Mouse (Mus musculus) kidney, postnatal 36 days (tissue): ENCODE measurements around the gene Tk2.

Experiments used
- DNase-seq, 2 experiments: peaks; one replicate each; pipeline ENCODE4 v3.0.0; 2021 to 2022; ENCODE audit warnings: mixed read lengths in 2 of 2

The Tk2 gene

GRCm38 (mm10) chr8:104219079-104219478, 29.3 kb downstream of the Tk2 start:
- peak in 1 of 2 experiments; percentile 61 for DNase-seq

- DNase-seq, result no peak
These were observed 30.8 kb downstream of the Tk2 start for GRCm38 (mm10) chr8:104217601-104218000.

DNA sequence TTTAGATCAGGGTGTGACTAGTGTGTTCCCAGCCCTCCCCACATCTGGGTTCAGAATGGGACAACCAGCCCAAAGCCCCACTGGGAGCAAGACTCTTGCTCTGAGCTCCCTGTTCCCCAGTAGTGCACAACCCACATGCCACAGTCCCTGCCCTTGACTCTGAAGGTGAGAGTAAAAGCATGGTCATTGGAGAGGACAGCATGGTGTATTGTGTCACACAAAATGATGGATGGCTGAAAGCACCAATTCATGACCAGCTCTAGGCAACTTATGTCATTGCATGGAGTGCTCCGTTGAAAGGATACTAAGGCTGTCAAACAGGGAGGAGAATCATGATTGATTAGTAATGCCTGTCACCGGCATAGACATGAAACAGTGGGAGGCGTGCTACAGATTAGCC, 43.1 kb downstream of the Tk2 start:
- DNase-seq, result no peak

DNA sequence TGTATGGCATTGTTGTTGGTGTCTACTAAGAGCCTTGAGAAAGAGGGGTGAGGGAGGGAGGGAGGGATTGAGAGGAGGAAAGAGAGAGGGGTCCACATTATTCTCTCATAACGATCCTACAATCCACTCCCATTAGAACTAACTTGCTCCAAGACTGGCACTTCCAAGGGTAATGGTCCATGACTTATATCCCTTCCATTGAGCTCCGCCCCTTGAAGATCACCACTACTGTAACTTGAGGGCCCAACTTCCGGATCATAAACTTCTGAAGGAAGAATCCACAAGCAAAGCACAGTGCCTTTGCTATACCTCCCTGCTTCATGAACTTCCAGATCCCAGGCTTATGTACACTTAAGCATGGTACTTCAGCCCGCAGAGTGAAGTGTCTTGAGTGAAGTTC, 46.0 kb downstream of the Tk2 start:
- no peak for DNase-seq

DNA sequence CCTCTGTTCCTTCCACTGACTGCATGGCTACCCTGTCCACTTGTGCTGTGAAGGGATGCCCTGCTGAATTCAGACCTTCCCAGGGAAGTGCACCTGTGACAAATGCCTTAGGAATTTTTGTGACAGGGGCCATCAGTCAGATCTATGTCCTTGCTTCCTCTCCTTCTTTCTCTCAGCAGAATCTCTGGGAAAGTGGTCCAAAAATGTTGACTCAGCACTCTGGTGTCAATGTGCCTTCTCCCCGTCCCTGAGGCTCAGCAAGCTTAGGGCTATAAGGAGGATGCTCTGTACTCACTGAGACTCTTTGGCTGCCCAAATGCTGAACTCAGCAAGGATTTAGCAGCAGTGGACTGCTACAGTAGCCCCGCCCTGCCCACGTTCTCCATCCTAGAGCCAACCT, 46.7 kb downstream of the Tk2 start:
- no peak for DNase-seq

DNA sequence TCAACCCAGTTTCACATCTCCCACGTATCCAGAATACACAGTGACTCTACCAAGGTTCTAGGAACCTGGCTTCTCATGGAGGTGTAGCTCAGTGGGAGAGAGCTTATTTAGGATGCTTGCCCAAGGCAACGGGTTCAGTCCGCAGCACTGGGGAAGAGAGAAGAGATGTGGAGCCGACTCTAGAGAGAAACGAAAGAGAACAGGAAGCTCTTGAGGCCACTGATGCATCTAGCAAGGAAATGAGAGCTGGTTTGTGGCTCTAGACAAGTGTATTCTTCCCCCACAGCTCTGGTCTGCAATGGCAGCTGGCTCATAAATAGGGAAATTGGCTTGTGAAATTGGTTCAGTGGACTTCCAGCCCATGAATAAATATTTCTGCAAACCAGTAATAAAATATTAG, 48.6 kb downstream of the Tk2 start:
- DNase-seq, result no peak

GRCm38 (mm10) chr8:104191496-104191895, 56.9 kb downstream of the Tk2 start:
- DNase-seq, result no peak

DNA sequence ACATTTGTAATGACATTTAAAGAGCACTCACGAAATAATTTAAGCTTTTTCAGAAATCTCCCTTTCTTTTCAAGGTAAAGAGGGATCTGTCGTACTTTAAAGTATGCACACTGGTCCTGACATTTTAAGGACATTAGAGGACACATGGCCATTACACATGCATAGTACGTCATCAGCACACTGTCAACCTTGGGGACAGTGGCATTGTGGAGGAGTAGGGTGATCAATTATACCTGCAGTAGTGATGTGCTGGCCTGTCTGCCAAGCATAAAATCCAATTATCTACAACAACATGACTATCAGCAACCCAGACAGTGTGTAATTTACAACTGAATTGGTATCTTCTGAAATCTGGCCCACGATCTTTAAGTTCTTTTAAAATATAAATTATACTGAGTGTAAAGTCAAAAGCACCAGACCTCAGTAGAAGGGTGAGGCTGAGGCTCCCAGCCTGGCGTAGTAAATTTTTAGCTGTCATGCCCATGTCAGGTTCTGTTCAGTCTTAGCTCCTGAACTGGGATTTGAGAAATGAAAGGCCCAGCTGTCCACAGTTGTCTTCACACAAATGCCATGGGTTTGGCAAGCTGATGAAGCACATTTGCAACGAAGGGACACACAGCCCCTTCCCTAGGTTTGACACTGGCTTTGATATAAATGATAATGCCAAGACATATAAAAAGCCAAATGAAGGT, 57.4 kb downstream of the Tk2 start:
- DNase-seq, result no peak

DNA sequence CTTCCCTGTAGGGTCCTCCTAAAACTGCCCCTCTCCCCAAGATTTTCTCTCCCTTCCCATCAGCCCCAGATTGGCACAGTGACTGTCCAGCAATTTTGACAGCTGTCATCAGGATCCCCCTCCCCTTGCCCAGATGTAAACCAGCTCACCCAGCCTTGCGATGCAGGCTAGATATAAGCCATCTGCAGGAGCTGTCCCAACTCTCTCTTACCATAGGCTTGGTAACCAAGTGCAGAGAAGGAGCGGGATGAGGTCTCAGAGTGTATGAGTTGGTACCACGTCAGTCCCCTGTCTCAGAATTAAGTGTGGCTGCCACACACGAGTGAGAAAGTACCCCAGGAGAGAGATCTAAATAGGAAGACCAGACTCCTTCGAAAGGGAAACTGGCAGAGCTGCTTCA, 59.9 kb downstream of the Tk2 start:
- DNase-seq, result no peak

GRCm38 (mm10) chr8:104187622-104188021, 60.7 kb downstream of the Tk2 start:
- DNase-seq, result no peak

- no peak for DNase-seq
These were observed 61.5 kb downstream of the Tk2 start for GRCm38 (mm10) chr8:104186827-104187226.

DNA sequence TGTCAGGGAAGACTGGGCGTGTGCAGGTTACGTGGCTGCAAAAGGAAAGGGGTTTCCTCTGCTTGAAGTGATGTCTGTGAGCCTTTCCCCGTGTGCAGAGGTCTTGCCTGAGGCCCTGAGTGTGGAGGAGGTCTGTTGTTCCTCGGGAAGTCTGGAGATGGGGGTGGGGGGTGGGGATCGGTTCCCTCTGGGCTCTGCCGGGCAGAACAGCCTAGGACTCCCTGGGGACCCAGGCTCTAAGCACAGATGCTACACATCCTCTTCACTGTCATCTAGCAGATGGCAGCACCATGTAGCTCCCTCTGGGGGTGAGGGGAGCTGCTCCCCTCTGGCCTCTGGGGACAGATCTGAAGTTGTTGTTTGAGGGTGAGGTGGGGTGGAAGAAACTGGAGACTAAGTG, 63.5 kb downstream of the Tk2 start:
- no peak for DNase-seq

DNA sequence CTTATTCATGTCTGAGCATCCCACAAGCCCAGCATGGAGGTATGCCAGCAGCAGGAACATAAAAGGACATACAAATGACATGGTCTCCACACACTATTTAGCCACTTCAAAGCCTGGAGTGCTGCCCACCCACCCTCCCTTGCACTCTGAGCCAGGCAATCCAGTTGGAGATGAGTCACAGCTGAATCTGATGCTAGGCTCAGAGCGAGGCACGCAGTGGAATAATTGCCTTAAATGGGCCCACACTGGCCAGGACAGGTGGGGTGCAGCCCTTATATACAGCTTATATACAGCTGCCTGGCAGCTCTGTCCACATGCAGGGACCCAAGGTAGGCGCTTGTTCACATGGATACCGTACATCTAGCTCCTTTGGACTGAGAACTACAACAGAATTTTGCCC, 71.3 kb downstream of the Tk2 start:
- no peak for DNase-seq
